14 mouse cellular contexts compared by ENCODE assay signal in the genomic region with DNA sequence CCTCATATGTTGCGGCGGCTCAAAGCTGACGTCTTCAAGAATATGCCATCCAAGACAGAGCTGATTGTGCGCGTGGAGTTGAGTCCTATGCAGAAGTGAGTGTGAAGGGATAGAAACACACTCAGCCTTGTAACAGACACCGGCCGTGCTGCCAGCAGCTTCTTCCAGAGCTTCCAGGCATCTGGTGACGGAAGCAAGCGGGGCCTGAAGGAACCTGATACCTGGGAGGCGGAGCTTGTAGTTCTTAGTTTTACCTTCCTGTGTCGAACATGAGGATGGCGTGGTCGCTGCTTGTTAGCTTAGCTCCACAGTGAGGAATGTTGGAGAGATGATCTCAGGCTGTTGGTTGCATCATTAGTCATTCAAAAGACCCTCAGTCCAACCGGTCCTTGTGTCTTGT. TPM values are rescaled to one million over a fixed set of nuclear protein-coding genes. Genes with fewer than 3 reads are reported as not detected.
"Had no signal": no experiment of that assay in that cellular context is flagged by ENCODE, and none has a peak within 500 bp of the region (broad histone marks: within the 10 kb centered on the region; RNA-seq: fewer than 3 reads in every experiment).

No protein-coding gene starts in this region.

- DNase-seq: gastrocnemius, postnatal 10 days; gastrocnemius, postnatal 25 days; heart, adult 2 months; heart, postnatal 14 days; heart, postnatal 4 days; kidney, adult 2 months; kidney, adult 9 months; kidney, postnatal 14 days; kidney, postnatal 36 days; layer of hippocampus, adult 9-11 months; layer of hippocampus, postnatal 36 days; left cerebral cortex, postnatal 4 days had no signal

RNA-seq across cellular contexts. Expression of a gene that starts 41.7 kb away (rescaled TPM):
- total RNA-seq: gastrocnemius, adult 18-20 months; gastrocnemius, postnatal 25 days; heart, postnatal 4 days; liver, adult 2 months had no signal
